Mouse (Mus musculus) lung, adult 2 months (tissue): ENCODE measurements around the gene Gm49721.
"Not testable (repeated sequence)": the region's sequence is repeated elsewhere in the genome, so short reads cannot be mapped to it uniquely, and the experiment has no call there.

ENCODE experiments used
- CTCF ChIP-seq: fragments of 200-500 bp; IDR thresholded peaks from 2 replicates; pipeline ENCODE4 v1.5.1; 2011; ENCODE audit warnings: mild to moderate bottlenecking, low read length, control low read depth; ENCODE audit not compliant: insufficient read depth
- POLR2A ChIP-seq: fragments of 200-500 bp; IDR thresholded peaks from 2 replicates; pipeline ENCODE4 v1.6.1; 2011; ENCODE audit warnings: low read depth, mild to moderate bottlenecking, control low read depth, low read length, borderline replicate concordance; ENCODE audit errors: extremely low read depth

DNA sequence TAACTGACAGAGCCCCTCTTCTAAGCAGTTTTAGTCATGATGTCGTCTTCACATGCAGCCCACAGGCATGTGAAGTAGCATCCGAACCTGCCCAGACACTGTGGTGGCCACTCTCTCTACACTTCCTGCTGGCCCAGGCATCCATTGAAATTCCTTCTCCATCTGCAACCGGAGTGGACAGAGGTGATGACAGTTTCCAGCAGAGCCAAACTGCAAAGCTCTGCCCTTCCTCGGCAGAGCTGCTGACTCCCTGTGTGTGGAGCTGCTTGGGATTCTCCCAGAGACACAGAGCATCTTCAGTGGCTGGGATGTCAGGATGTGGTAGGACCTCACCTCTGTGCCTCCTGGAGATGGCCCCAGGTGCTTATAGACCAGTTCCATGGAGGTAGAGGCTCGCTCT lies 105.8 kb downstream of the Gm49721 start:
- TF ChIP-seq CTCF, POLR2A: not testable (repeated sequence)
